Mouse (Mus musculus) embryonic facial prominence, embryonic 13.5 days (tissue): ENCODE measurements at regions not wholly inside any gene's neighbourhood (a gene's known extent, or its start where the extent isn't known, plus 50 kb on each side); places are given as distances from the start of the nearest gene placed in this dataset.

Experiments used
- ATAC-seq: fragments of 200-750 bp; cut with Nextera tagmentation; 2 replicates; pipeline ENCODE4 v1.8.0; 2017; ENCODE audit warnings: low read depth; ENCODE audit not compliant: insufficient number of reproducible peaks, insufficient read depth, low FRiP score, low TSS enrichment
- H3K27ac ChIP-seq: fragments of 300-500 bp; sonication (generic); 2 replicates; pipeline ENCODE4 v1.5.1; 2015; ENCODE audit warnings: moderate library complexity, mild to moderate bottlenecking, inconsistent platforms
- H3K27me3 ChIP-seq: fragments of 300-500 bp; sonication (generic); 2 replicates; pipeline ENCODE4 v1.6.1; 2015; ENCODE audit warnings: mild to moderate bottlenecking, inconsistent platforms
- H3K36me3 ChIP-seq: fragments of 300-500 bp; sonication (generic); 2 replicates; pipeline ENCODE4 v1.6.1; 2015; ENCODE audit warnings: mild to moderate bottlenecking, inconsistent platforms
- H3K4me1 ChIP-seq: fragments of 300-500 bp; sonication (generic); 2 replicates; pipeline ENCODE4 v1.6.1; 2015; ENCODE audit warnings: inconsistent platforms
- H3K4me2 ChIP-seq: fragments of 300-500 bp; sonication (generic); 2 replicates; pipeline ENCODE4 v1.6.1; 2015; ENCODE audit warnings: moderate library complexity, mild to moderate bottlenecking, inconsistent platforms
- H3K4me3 ChIP-seq: fragments of 300-500 bp; sonication (generic); 2 replicates; pipeline ENCODE4 v1.5.1; 2015; ENCODE audit warnings: mild to moderate bottlenecking, inconsistent platforms
- H3K9ac ChIP-seq: fragments of 300-500 bp; sonication (generic); 2 replicates; pipeline ENCODE4 v1.6.1; 2015; ENCODE audit warnings: mild to moderate bottlenecking, inconsistent platforms
- H3K9me3 ChIP-seq: fragments of 300-500 bp; sonication (generic); 2 replicates; pipeline ENCODE4 v1.6.1; 2016; ENCODE audit warnings: inconsistent platforms
- WGBS: fragments of 180-500 bp; shearing (Covaris S2); methylation state at CpG from one replicate; pipeline ENCODE4 v1.1.7; 2015; ENCODE audit warnings: mixed read lengths; 5-methylcytosine and 5-hydroxymethylcytosine counted together

DNA sequence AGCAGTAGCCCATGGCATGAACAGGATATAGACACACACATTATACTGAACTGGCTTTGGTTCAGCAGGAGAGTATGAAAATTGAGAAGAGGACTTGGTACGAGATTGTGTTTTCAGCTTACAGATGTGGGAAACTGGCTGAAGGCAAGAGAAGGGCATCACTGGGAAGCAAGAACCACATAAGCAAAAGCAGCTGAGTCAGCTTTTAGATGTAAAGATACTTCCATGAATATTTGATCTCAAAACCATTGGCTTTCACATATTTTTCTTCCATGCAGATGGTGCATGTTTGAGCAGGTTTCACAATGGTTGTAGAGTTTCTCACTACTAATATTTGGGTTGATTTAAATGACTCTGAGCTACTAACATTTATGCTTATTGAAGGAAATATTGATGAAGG is 389.9 kb downstream of the D3Ertd751e start:
- no peaks in the 10 kb centered on the region for H3K27me3 ChIP-seq
- WGBS = 62% methylated on average over 1 of the region's 1 CpGs
- ATAC-seq = no peak

DNA sequence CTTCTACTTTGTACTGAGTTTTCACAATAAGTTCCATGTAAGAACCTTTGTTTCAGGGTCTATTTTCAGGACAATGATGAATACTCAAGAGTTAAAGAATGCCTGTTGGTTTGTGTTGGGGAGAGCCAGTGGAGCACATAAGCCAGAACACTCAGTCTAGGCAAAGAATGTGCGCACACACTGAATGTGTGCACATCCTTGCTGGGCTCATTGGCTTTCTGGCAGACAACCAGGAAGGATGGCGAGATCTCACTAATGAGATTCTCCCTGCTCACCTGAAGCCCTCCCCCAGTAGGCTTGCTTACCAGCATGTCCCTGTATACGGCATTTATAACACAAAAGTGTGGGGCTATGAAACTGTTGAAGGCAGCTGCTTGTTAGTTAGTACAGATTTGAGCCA is 411.0 kb downstream of the D3Ertd751e start:
- WGBS = 86% methylated on average over 3 of the region's 3 CpGs
- no peaks in the 10 kb centered on the region for H3K9me3 ChIP-seq
- H3K4me1 ChIP-seq = no peaks in the 10 kb centered on the region
- no peaks in the 10 kb centered on the region for H3K27me3 ChIP-seq
- ATAC-seq = no peak
- H3K9ac ChIP-seq = no peak overlapping the region
- H3K27ac ChIP-seq = no peak overlapping the region
- no peak overlapping the region for H3K4me3 ChIP-seq
- no peaks in the 10 kb centered on the region for H3K36me3 ChIP-seq
- no peak overlapping the region for H3K4me2 ChIP-seq

More for the DNA sequence above, 389.9 kb downstream of the D3Ertd751e start:
- no peak overlapping the region for H3K4me2 ChIP-seq
- no peak overlapping the region for H3K27ac ChIP-seq
- H3K9ac ChIP-seq = no peak overlapping the region
- no peaks in the 10 kb centered on the region for H3K9me3 ChIP-seq
- H3K4me1 ChIP-seq = no peaks in the 10 kb centered on the region
- H3K36me3 ChIP-seq = no peaks in the 10 kb centered on the region
- H3K4me3 ChIP-seq = no peak overlapping the region

DNA sequence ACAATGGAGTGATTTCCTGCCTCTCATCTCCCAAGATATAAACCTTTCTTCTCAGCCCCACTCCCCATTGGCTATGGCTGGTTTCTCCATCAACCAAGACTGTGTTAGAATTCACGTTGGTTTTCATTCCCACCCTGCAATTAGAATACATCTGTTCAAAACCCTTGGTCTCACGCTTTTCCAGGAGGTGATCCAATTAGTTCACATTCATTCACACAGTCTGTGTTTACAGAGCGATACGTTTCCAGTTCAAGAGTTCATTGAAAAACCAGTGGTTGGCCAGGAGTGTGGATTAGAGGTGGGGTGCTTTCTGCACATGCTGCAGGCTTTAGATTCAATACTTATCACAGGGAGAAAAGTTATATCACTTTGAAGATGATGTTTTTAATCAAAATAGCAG is 412.5 kb downstream of the D3Ertd751e start:
- no peaks in the 10 kb centered on the region for H3K27me3 ChIP-seq
- no peaks in the 10 kb centered on the region for H3K4me1 ChIP-seq
- no peak overlapping the region for H3K4me3 ChIP-seq
- H3K9ac ChIP-seq = no peak overlapping the region
- no peaks in the 10 kb centered on the region for H3K36me3 ChIP-seq
- H3K9me3 ChIP-seq = no peaks in the 10 kb centered on the region
- no peak for ATAC-seq
- H3K4me2 ChIP-seq = no peak overlapping the region
- H3K27ac ChIP-seq = no peak overlapping the region
- 65% methylated on average over 4 of the region's 4 CpGs for WGBS

DNA sequence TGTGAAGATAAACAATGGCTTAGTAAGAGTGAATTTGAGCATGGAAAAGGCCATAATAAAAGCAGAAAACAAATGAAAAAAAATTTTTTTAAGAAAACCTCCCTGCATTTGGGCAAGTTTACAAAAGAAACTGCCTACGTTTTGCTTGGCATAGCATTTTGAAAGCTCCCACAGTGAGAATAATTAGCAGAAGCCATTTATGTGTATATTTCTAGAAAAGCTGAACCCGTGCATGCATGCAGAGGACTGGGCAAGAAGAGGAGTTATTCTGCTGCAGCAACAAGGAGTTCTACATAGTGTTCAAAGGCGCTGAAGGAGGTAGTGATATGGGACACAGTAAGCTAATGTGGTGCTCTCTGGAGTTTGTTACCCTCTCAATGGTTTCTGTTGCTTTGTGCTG is 421.3 kb downstream of the D3Ertd751e start:
- Histone ChIP-seq H3K27me3 (no peaks in the 10 kb centered on the region), H3K4me2 (no peak overlapping the region), H3K4me3 (no peak overlapping the region), H3K9me3 (no peaks in the 10 kb centered on the region), H3K4me1 (no peaks in the 10 kb centered on the region), H3K9ac (no peak overlapping the region), H3K36me3 (no peaks in the 10 kb centered on the region), H3K27ac (no peak overlapping the region)
- 72% methylated on average over 3 of the region's 3 CpGs for WGBS
- no peak for ATAC-seq

DNA sequence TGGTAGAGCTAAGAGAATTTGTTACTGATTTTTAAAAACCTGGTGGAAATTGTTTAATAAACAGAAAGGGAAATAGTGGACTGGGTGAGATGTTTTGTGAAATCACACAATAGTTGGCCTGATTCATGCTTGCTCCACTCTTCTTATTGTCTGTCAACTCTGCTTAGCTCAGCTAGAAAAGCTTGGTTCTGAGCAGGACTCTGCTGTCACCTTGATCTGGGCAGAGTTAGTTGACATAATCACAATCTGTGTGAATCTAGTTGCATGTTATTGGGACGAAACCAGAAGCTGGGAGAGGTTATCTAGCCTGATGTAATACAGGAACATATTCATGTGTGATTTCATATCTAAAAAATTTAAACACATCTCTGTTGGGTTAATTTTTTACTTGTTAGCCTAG is 456.8 kb downstream of the D3Ertd751e start:
- no peaks in the 10 kb centered on the region for H3K9me3 ChIP-seq
- no peaks in the 10 kb centered on the region for H3K27me3 ChIP-seq
- H3K4me3 ChIP-seq = no peak overlapping the region
- H3K36me3 ChIP-seq = no peaks in the 10 kb centered on the region
- no peak for ATAC-seq
- no peak overlapping the region for H3K27ac ChIP-seq
- no peak overlapping the region for H3K9ac ChIP-seq
- WGBS = 56% methylated on average over 1 of the region's 1 CpGs
- no peaks in the 10 kb centered on the region for H3K4me1 ChIP-seq
- no peak overlapping the region for H3K4me2 ChIP-seq

DNA sequence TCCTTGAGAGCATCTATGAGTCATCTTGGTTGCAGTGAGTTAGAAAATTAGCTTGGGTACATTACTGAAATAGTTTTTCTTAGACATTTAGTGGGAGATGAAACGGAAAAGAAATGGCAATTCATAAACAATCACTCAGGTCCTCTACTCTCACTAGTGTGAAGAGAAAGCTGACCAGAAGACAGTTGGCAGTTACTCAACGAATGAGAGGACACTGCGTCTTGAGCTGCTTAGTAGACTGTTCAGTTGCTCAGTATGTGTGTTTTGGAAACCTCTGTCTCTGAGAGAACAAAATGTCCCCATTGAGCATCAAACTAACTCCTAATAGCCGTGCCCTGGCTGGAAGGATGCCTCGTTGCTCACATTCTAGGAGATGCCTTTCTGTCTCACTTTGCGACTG is 459.0 kb downstream of the D3Ertd751e start:
- H3K27ac ChIP-seq = no peak overlapping the region
- H3K4me3 ChIP-seq = no peak overlapping the region
- no peaks in the 10 kb centered on the region for H3K9me3 ChIP-seq
- ATAC-seq = no peak
- H3K36me3 ChIP-seq = no peaks in the 10 kb centered on the region
- H3K9ac ChIP-seq = no peak overlapping the region
- H3K4me1 ChIP-seq = no peaks in the 10 kb centered on the region
- 81% methylated on average over 6 of the region's 6 CpGs for WGBS
- H3K27me3 ChIP-seq = no peaks in the 10 kb centered on the region
- H3K4me2 ChIP-seq = no peak overlapping the region

DNA sequence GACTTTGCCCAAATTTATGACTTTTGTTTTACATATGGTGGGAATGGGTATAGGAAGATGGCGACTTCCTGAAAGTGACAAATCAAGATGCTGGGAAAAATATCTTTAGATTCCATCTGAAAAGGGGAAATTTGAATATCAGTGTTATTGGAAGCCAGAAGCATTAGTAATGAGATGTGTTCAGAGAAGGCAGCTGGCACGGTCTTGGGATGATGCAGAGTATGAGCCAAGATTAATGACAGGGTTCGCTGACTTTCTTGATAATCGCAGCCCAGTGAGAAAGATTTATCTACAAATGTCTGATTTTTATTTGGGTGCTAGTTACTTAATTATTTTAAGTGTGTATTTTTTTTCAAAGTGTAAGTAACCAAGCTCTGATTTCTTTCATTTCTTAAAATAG is 463.2 kb downstream of the D3Ertd751e start:
- H3K27ac ChIP-seq = no peak overlapping the region
- H3K4me3 ChIP-seq = no peak overlapping the region
- H3K4me1 ChIP-seq = no peaks in the 10 kb centered on the region
- H3K9me3 ChIP-seq = no peaks in the 10 kb centered on the region
- no peaks in the 10 kb centered on the region for H3K36me3 ChIP-seq
- 89% methylated on average over 4 of the region's 4 CpGs for WGBS
- H3K9ac ChIP-seq = no peak overlapping the region
- H3K4me2 ChIP-seq = no peak overlapping the region
- H3K27me3 ChIP-seq = no peaks in the 10 kb centered on the region
- no peak for ATAC-seq

DNA sequence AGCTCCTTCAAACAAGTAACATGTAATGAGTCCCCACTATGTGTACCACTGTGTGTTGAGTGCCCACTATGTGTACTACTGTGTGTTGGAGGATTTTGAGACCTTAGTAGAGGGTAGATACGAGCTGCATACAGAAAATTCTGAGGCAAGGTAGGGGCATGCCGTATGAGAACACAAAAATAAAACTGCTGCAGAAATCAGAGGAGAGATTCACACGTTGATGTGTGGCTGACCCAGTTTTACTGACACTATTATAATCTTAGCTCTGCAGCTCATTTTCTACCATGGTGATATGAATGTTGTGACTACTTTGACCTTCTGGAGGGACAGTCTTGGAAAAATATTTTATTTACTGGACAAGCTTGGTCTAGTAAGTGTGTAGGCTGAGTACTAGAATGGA is 469.0 kb downstream of the D3Ertd751e start:
- whole genome bisulfite sequencing = 79% methylated on average over 3 of the region's 3 CpGs
- no peaks in the 10 kb centered on the region for H3K9me3 ChIP-seq
- no peak overlapping the region for H3K27ac ChIP-seq
- no peaks in the 10 kb centered on the region for H3K27me3 ChIP-seq
- H3K4me3 ChIP-seq = no peak overlapping the region
- no peak overlapping the region for H3K9ac ChIP-seq
- ATAC-seq = no peak
- no peak overlapping the region for H3K4me2 ChIP-seq
- peaks cover 4% of the 10 kb centered on the region; the same call in 1 of the 2 replicates for H3K4me1 ChIP-seq
- H3K36me3 ChIP-seq = no peaks in the 10 kb centered on the region

DNA sequence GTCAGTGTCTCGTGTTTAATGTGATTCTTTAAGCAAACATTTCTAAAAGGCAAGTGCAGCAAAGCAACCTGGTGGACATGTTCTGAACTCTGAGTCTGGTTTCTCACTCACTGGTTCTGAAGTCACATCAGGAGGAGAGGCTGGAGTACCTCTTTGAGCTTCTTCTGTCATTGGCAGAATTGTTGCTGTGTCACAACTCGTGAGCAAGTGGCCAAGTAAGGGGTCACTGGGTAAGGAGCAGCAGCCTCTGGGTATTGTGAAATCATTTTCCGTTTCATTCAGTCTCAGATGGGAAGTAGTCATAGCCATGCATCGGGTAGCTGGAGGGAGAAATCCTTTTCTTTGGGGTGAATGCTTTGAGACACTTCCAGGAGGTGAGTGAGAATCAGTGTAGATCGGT is 470.0 kb downstream of the D3Ertd751e start:
- H3K4me2 ChIP-seq = no peak overlapping the region
- WGBS = 82% methylated on average over 5 of the region's 5 CpGs
- H3K36me3 ChIP-seq = no peaks in the 10 kb centered on the region
- H3K27ac ChIP-seq = no peak overlapping the region
- ATAC-seq = no peak
- H3K9ac ChIP-seq = no peak overlapping the region
- H3K4me3 ChIP-seq = no peak overlapping the region
- no peaks in the 10 kb centered on the region for H3K9me3 ChIP-seq
- no peaks in the 10 kb centered on the region for H3K27me3 ChIP-seq
- H3K4me1 ChIP-seq = peaks cover 4% of the 10 kb centered on the region; the same call in 1 of the 2 replicates

DNA sequence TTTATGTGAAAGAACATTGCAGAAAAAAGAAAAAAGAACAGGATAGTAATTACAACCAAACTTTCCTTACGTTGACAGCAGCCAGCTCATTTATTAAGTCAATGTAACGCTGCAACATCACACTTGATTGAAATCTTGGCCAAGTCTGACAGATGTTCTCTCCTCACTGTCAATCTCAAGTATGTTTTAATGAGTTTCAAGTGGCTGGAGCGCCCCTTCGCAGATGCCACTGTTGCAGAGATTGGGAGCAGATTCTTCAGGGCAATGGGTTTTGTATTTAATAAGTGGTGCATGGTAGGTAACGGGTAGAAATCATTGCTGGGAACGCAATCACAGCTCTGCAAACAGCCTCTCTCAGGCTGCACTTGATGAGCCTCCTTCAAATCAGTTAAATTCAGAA is 470.8 kb downstream of the D3Ertd751e start:
- WGBS = 62% methylated on average over 6 of the region's 6 CpGs
- Histone ChIP-seq H3K9me3 (no peaks in the 10 kb centered on the region), H3K36me3 (no peaks in the 10 kb centered on the region), H3K4me3 (no peak overlapping the region), H3K4me1 (peaks cover 4% of the 10 kb centered on the region; the same call in 1 of the 2 replicates), H3K9ac (no peak overlapping the region), H3K27ac (no peak overlapping the region), H3K4me2 (no peak overlapping the region), H3K27me3 (no peaks in the 10 kb centered on the region)
- no peak for ATAC-seq

DNA sequence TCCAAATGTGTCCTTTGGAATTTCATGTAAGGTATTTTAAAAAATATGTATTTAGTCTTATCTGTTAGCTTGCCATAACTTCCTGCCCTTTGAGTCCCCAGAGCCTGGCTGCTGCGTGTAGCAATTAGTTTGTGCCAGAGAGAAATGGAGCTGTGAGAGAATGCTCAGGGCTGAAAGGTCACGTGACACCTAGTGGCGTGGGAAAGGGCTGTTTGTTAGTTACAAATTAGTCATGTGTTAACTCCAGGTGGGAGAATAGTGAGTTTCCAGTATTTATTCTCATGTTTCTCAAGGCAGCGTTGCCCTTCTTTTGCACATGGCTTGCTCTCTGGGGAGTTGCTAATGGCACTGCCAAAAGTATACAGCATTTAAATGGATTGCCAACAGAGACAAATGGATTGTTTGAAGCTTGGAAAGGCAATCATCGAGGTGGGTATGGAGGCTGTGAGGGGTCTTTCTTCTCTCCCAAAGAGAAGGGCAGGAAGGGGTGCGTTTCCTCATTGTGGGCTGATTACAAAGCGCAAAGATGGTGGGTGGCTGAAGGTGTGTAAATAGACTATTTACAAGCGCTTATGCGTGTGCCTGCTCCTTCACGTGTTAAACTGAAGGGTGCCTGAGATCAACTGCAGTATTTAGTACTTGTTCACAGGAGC is 472.3 kb downstream of the D3Ertd751e start:
- no peak overlapping the region for H3K27ac ChIP-seq
- H3K27me3 ChIP-seq = no peaks in the 10 kb centered on the region
- H3K9me3 ChIP-seq = no peaks in the 10 kb centered on the region
- no peak overlapping the region for H3K4me3 ChIP-seq
- no peaks in the 10 kb centered on the region for H3K36me3 ChIP-seq
- no peak overlapping the region for H3K4me2 ChIP-seq
- ATAC-seq = no peak
- WGBS = 64% methylated on average over 10 of the region's 10 CpGs
- peaks cover 4% of the 10 kb centered on the region; the same call in 1 of the 2 replicates for H3K4me1 ChIP-seq
- H3K9ac ChIP-seq = no peak overlapping the region

DNA sequence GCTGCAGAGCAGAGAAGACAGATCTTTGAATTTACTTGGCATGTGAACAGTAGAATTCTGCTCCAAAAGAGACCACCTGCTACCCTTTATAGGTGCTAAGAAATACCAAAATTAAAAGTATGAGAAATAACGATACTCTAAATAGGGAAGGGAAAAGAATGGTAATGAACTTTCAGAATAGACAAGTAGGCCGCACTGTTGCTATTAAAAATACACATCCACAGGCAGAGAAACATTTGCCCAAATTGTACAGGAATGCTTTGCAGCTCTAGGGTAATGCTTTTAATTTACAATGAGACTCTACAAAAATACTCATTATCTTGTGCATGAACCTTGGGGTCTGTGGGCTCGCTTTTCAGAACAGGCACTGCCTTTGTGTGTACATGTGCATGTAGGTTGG is 476.3 kb downstream of the D3Ertd751e start:
- H3K4me3 ChIP-seq = no peak overlapping the region
- no peak overlapping the region for H3K9ac ChIP-seq
- WGBS = 83% methylated on average over 3 of the region's 3 CpGs
- H3K27ac ChIP-seq = no peak overlapping the region
- no peaks in the 10 kb centered on the region for H3K36me3 ChIP-seq
- H3K9me3 ChIP-seq = no peaks in the 10 kb centered on the region
- no peak overlapping the region for H3K4me2 ChIP-seq
- peaks cover 4% of the 10 kb centered on the region; the same call in 1 of the 2 replicates for H3K4me1 ChIP-seq
- ATAC-seq = no peak
- no peaks in the 10 kb centered on the region for H3K27me3 ChIP-seq
